Mouse (Mus musculus) erythroblast, embryonic 14.5 days (primary cell): ENCODE data around the gene Mrps27.

Source experiments
- GATA1 ChIP-seq: IDR thresholded peaks from 2 replicates; pipeline ENCODE4 v1.6.1; 2012; ENCODE audit warnings: low read length, inconsistent platforms, mixed read lengths
- TAL1 ChIP-seq: IDR thresholded peaks from 3 replicates; pipeline ENCODE4 v1.6.1; 2012; ENCODE audit warnings: low read length, inconsistent platforms, mixed read lengths

GRCm38 (mm10) chr13:99395531-99395930 lies 50.9 kb downstream of the Mrps27 start:
- TF ChIP-seq GATA1 (no peak), TAL1 (no peak)
